Mouse (Mus musculus) right cerebral cortex, postnatal 25 days (tissue): ENCODE results near the gene Defb29.

Experiments used
- DNase-seq: peaks from one replicate; pipeline ENCODE4 v3.0.0; 2022

Gene Defb29

GRCm38 (mm10) chr2:152500204-152500862 lies 39.6 kb downstream of the Defb29 start:
- no peak for DNase-seq

GRCm38 (mm10) chr2:152498020-152498419 lies 41.9 kb downstream of the Defb29 start:
- DNase-seq: no peak

- DNase-seq: no peak
These were observed 46.7 kb downstream of the Defb29 start for GRCm38 (mm10) chr2:152493151-152493550.

- no peak for DNase-seq
These were observed 49.9 kb downstream of the Defb29 start, which contains the start of gene Defb22 for GRCm38 (mm10) chr2:152490038-152490437. Gene Defb22, minus strand, starts transcription at chr2:152490138.
